Mouse (Mus musculus) heart, postnatal 0 days (tissue): ENCODE data around the gene Cct7. TPM values are rescaled to one million over a fixed set of nuclear protein-coding genes. Genes with fewer than 3 reads are reported as not detected.

Experiments used
- ATAC-seq: fragments of 200-750 bp; cut with Nextera tagmentation; 2 replicates; pipeline ENCODE4 v1.8.0; 2017; ENCODE audit warnings: low read depth, moderate number of reproducible peaks, moderate library complexity; ENCODE audit not compliant: insufficient read depth
- DNase-seq: peaks from one replicate; pipeline ENCODE4 v3.0.0-alpha.2; 2016; ENCODE audit warnings: low spot score
- H3K27ac ChIP-seq: fragments of 300-500 bp; sonication (generic); 2 replicates; pipeline ENCODE4 v1.5.1; 2014; ENCODE audit warnings: low read depth, mild to moderate bottlenecking
- H3K27me3 ChIP-seq: fragments of 300-500 bp; sonication (generic); 2 replicates; pipeline ENCODE4 v1.6.1; 2014; ENCODE audit warnings: low read length, mixed read lengths; ENCODE audit not compliant: control insufficient read depth, insufficient read depth
- H3K36me3 ChIP-seq: fragments of 300-500 bp; sonication (generic); replicated peaks from 2 replicates; pipeline ENCODE4 v1.6.1; 2014; ENCODE audit warnings: low read length, mixed read lengths; ENCODE audit not compliant: control insufficient read depth, insufficient read depth
- H3K4me1 ChIP-seq: fragments of 300-500 bp; sonication (generic); 2 replicates; pipeline ENCODE4 v1.6.1; 2014; ENCODE audit warnings: antibody characterized with exemption; ENCODE audit not compliant: control insufficient read depth, insufficient read depth
- H3K4me2 ChIP-seq: fragments of 300-500 bp; sonication (generic); 2 replicates; pipeline ENCODE4 v1.6.1; 2014; ENCODE audit warnings: low read depth, mild to moderate bottlenecking, low read length, moderate library complexity
- H3K4me3 ChIP-seq: fragments of 300-500 bp; sonication (generic); 2 replicates; pipeline ENCODE4 v1.5.1; 2014; ENCODE audit warnings: low read depth, low read length
- H3K9ac ChIP-seq: fragments of 300-500 bp; sonication (generic); replicated peaks from 2 replicates; pipeline ENCODE4 v1.6.1; 2014; ENCODE audit warnings: low read depth, low read length, mixed read lengths
- H3K9me3 ChIP-seq: fragments of 300-500 bp; sonication (generic); replicated peaks from 2 replicates; pipeline ENCODE4 v1.6.1; 2016; ENCODE audit warnings: low read length; ENCODE audit not compliant: control insufficient read depth
- CTCF ChIP-seq: IDR thresholded peaks from 2 replicates; pipeline ENCODE4 v1.5.1; 2016; ENCODE audit warnings: antibody characterized with exemption, control low read depth, low read depth
- EP300 ChIP-seq: IDR thresholded peaks from 2 replicates; pipeline ENCODE4 v1.6.1; 2016; ENCODE audit warnings: antibody characterized with exemption, low read depth
- WGBS: fragments of 180-500 bp; shearing (Covaris S2); extraction: QIAGEN DNeasy Blood & Tissue Kit; methylation state at CpG from one replicate; pipeline ENCODE4 v1.1.7; 2014; 5-methylcytosine and 5-hydroxymethylcytosine counted together
- polyA plus RNA-seq: library from polyadenylated mRNA; unstranded; fragments of >200 nt; fragmentation: Nextera tagmentation; extraction: Ambion mirVana; gene quantifications from 2 replicates; pipeline ENCODE4 v1.2.1, GENCODE M21; 2015
- total RNA-seq: library from RNA; depleted of rRNA; stranded (reverse); fragments of >200 nt; gene quantifications from 2 replicates; pipeline ENCODE4 v1.2.3, GENCODE M21; 2014; ENCODE audit warnings: low replicate concordance

The Cct7 gene
- total and polyA plus RNA-seq, 2 experiments from 2014 or later, result 138 to 246 TPM

DNA sequence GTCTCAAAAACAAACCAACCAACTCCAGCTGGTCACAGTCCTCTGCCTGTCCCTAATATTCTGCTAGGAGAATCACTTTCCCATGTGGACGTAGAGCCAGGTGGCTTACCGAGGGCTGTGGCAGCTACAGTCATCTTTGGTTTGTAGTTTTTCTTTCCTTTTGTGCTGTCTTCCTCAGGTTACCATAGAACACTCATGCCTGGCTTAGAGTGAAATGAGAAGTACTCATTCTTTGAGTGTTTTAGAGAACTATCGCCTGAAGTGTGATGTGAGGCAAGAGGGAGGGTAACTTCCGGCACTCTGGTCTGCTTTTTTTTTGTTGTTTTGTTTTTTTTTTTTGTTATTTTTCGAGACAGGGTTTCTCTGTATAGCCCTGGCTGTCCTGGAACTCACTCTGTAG is 17.4 kb upstream of the Cct7 start:
- ATAC-seq (no peak), DNase-seq (no peak)
- peaks cover 6% of the 10 kb centered on the region; the same call in 1 of the 2 replicates for H3K4me1 ChIP-seq
- WGBS, result 77% methylated on average over 5 of the region's 5 CpGs
- H3K27ac ChIP-seq, result no peak overlapping the region
- no peaks in the 10 kb centered on the region for H3K27me3 ChIP-seq
- H3K9me3 ChIP-seq, result no peaks in the 10 kb centered on the region
- no peak overlapping the region for H3K4me3 ChIP-seq
- H3K36me3 ChIP-seq, result 0 out of 2 replicates have a peak, but pooled peaks cover 4% of the 10 kb centered on the region
- no peak overlapping the region for H3K9ac ChIP-seq
- TF ChIP-seq CTCF (no peak), EP300 (no peak)
- no peak overlapping the region for H3K4me2 ChIP-seq

DNA sequence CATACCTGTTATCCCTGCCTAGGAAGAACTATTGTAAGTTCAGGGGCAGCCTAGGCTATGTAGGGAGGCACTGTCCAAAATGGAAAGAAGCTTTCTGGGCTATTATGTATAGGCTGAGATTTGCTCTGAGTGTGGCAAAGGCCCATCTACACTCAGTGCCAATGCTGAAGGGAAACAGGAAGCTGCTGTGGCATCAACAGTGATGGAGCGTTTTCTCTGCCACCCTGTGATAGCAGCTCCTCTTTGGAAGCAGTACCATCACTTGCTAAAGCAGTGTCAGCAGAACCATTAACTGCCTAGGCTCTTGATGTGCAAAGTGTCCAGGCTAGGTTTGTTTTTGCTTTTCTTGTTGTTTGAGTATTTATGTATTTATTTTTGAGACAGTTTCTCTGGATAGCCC is 15.1 kb upstream of the Cct7 start:
- H3K4me2 ChIP-seq, result no peak overlapping the region
- no peaks in the 10 kb centered on the region for H3K27me3 ChIP-seq
- H3K4me3 ChIP-seq, result no peak overlapping the region
- H3K9ac ChIP-seq, result no peak overlapping the region
- no peak overlapping the region for H3K27ac ChIP-seq
- TF ChIP-seq CTCF (no peak), EP300 (no peak)
- H3K4me1 ChIP-seq, result peaks cover 6% of the 10 kb centered on the region; the same call in 1 of the 2 replicates
- DNase-seq (no peak), ATAC-seq (no peak)
- WGBS, result 76% methylated on average over 1 of the region's 1 CpGs
- H3K36me3 ChIP-seq, result peaks cover 22% of the 10 kb centered on the region
- no peaks in the 10 kb centered on the region for H3K9me3 ChIP-seq

DNA sequence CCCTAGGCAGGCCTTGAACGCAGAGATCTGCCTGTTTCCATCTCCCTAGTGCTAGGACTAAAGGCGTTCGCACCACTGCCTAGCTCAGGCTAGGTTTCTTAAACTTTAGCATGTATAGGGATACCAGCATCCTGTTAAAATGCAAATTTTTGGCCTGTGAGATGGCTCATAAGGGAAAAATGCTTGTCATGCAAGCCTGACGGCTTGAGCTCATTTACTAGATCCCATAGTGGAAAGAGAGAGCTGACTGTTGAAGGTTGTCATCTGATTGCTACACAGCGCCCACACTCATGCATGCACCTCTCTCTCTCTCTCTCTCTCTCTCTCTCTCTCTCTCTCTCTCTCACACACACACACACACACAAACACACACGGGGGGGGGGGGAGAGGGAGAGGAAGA is 14.7 kb upstream of the Cct7 start:
- peaks cover 22% of the 10 kb centered on the region for H3K36me3 ChIP-seq
- no peak overlapping the region for H3K4me3 ChIP-seq
- 72% methylated on average over 5 of the region's 6 CpGs for WGBS
- H3K9me3 ChIP-seq, result no peaks in the 10 kb centered on the region
- H3K4me2 ChIP-seq, result no peak overlapping the region
- H3K27me3 ChIP-seq, result no peaks in the 10 kb centered on the region
- H3K27ac ChIP-seq, result no peak overlapping the region
- peaks cover 6% of the 10 kb centered on the region; the same call in 1 of the 2 replicates for H3K4me1 ChIP-seq
- no peak for TF ChIP-seq EP300
- TF ChIP-seq CTCF, result no peak
- H3K9ac ChIP-seq, result no peak overlapping the region
- DNase-seq, result no peak
- ATAC-seq, result no peak

DNA sequence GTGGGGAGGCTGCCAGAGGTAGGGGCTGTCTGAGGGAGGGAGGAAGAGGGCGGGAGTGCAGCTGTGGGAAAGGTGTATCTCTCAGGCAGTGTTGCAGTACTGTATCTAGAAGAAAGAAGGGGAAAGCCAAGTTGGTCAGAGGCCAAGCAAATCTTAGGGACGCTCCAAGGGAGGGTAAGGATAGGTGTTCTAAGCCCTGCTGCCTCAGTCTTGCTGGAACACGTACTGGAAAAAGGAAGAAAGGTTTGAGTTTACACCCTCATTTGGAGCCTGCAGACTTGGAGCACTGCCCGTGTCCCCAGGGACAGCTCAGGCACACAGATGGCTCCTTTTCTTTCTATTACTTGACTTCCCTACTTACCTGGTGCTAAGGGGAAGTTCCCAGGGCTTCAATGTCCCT is 10.2 kb upstream of the Cct7 start:
- TF ChIP-seq CTCF, result no peak
- no peak for TF ChIP-seq EP300
- no peak for DNase-seq
- no peaks in the 10 kb centered on the region for H3K9me3 ChIP-seq
- no peak for ATAC-seq
- H3K27me3 ChIP-seq, result no peaks in the 10 kb centered on the region
- no peak overlapping the region for H3K27ac ChIP-seq
- H3K4me3 ChIP-seq, result no peak overlapping the region
- H3K36me3 ChIP-seq, result peaks cover 36% of the 10 kb centered on the region
- H3K4me2 ChIP-seq, result no peak overlapping the region
- H3K9ac ChIP-seq, result no peak overlapping the region
- H3K4me1 ChIP-seq, result no peaks in the 10 kb centered on the region
- WGBS, result 87% methylated on average over 4 of the region's 4 CpGs

DNA sequence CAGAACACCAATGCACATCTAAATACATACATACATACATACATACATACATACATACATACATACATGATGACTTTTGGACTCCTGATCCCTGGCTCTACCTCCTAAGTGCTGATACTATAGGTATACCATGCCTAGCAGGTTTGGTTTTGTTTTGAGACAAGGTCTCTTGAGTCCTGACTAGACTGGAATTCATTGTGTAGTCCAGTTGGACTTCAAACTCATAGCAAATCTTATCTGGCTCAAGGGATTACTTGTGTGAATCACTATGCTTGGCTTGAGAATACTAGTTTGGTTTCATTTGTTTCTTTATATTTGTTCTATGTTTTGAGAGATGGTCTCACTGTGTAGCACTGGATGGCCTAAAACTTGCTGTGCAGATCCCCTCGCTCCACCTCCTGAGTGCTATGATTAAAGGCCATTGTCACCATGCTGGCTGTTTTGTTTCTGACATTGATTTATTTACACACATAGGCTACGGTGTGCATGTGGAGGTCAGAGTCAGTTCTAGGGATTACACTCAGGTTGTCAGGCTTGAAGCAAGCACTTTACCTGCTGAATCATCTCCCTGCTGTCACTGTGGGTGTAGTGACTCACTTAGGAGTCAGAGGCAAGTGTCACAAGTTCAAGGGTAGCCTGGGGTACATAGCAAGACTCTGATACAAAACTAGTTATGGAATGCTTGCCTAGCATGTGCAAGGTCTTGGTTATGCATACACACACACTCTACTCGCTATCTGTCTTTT is 7.7 kb upstream of the Cct7 start:
- peak overlapping the region; percentile 14; the same call in 1 of the 2 replicates for H3K27ac ChIP-seq
- TF ChIP-seq EP300 (no peak), CTCF (no peak)
- peaks cover 54% of the 10 kb centered on the region for H3K36me3 ChIP-seq
- H3K4me2 ChIP-seq, result no peak overlapping the region
- no peak overlapping the region for H3K9ac ChIP-seq
- no peaks in the 10 kb centered on the region for H3K27me3 ChIP-seq
- 89% methylated on average over 3 of the region's 3 CpGs for WGBS
- no peak for DNase-seq
- no peak for ATAC-seq
- H3K9me3 ChIP-seq, result no peaks in the 10 kb centered on the region
- H3K4me3 ChIP-seq, result no peak overlapping the region
- no peaks in the 10 kb centered on the region for H3K4me1 ChIP-seq
